Mouse (Mus musculus) fat pad, adult 2 months (tissue): Measurements from ENCODE around the gene Clba1.
"Not testable (repeated sequence)": the region's sequence is repeated elsewhere in the genome, so short reads cannot be mapped to it uniquely, and the experiment has no call there.

Source experiments
- DNase-seq: peaks from one replicate; pipeline ENCODE4 v3.0.0-alpha.2; 2011; ENCODE audit warnings: low read depth, low spot score; ENCODE audit errors: extremely low read depth

Clba1 gene

GRCm38 (mm10) chr12:112816294-112816693, 7.6 kb downstream of the Clba1 start:
- no peak for DNase-seq

GRCm38 (mm10) chr12:112816866-112817265, 8.1 kb downstream of the Clba1 start:
- DNase-seq: not testable (repeated sequence)

GRCm38 (mm10) chr12:112819057-112819662, 10.4 kb downstream of the Clba1 start:
- no peak for DNase-seq

- DNase-seq: no peak
Measured at GRCm38 (mm10) chr12:112820401-112820999, 11.8 kb downstream of the Clba1 start.

- no peak for DNase-seq
Measured at GRCm38 (mm10) chr12:112821216-112821615, 12.5 kb downstream of the Clba1 start.

- no peak for DNase-seq
Measured at GRCm38 (mm10) chr12:112821974-112822373, 13.2 kb downstream of the Clba1 start.

- peak; percentile 93 for DNase-seq
Measured at GRCm38 (mm10) chr12:112822676-112823075, 13.9 kb downstream of the Clba1 start.

GRCm38 (mm10) chr12:112823221-112823620, 14.5 kb downstream of the Clba1 start:
- no peak for DNase-seq

- no peak for DNase-seq
Measured at GRCm38 (mm10) chr12:112825901-112826300, 17.2 kb downstream of the Clba1 start.

GRCm38 (mm10) chr12:112828501-112829243, 19.9 kb downstream of the Clba1 start:
- no peak for DNase-seq

GRCm38 (mm10) chr12:112829244-112829864, 20.6 kb downstream of the Clba1 start, which contains the start of gene Cdca4:
Gene Cdca4, minus strand, starts transcription at chr12:112829423.
- DNase-seq: no peak

- DNase-seq: no peak
Measured at GRCm38 (mm10) chr12:112830141-112830540, 21.4 kb downstream of the Clba1 start.

GRCm38 (mm10) chr12:112830570-112830969, 21.8 kb downstream of the Clba1 start:
- DNase-seq: no peak

GRCm38 (mm10) chr12:112832411-112832810, 23.7 kb downstream of the Clba1 start:
- DNase-seq: no peak

- DNase-seq: no peak
Measured at GRCm38 (mm10) chr12:112833527-112833926, 24.8 kb downstream of the Clba1 start.

GRCm38 (mm10) chr12:112835046-112835445, 26.3 kb downstream of the Clba1 start:
- no peak for DNase-seq

- DNase-seq: no peak
Measured at GRCm38 (mm10) chr12:112840209-112841086, 31.7 kb downstream of the Clba1 start.

GRCm38 (mm10) chr12:112841338-112841892, 32.7 kb downstream of the Clba1 start:
- DNase-seq: not testable (repeated sequence)

- DNase-seq: not testable (repeated sequence)
Measured at GRCm38 (mm10) chr12:112842128-112842527, 33.4 kb downstream of the Clba1 start.

GRCm38 (mm10) chr12:112843803-112844202, 35.1 kb downstream of the Clba1 start:
- DNase-seq: no peak
